Mouse (Mus musculus) thymus, adult 18-20 months (tissue): ENCODE results near the gene Aqp5.

ENCODE experiments used
- DNase-seq, 2 experiments: peaks; one replicate each; pipeline ENCODE4 v3.0.0; 2022; ENCODE audit warnings: mixed read lengths in 2 of 2

The Aqp5 gene

DNA sequence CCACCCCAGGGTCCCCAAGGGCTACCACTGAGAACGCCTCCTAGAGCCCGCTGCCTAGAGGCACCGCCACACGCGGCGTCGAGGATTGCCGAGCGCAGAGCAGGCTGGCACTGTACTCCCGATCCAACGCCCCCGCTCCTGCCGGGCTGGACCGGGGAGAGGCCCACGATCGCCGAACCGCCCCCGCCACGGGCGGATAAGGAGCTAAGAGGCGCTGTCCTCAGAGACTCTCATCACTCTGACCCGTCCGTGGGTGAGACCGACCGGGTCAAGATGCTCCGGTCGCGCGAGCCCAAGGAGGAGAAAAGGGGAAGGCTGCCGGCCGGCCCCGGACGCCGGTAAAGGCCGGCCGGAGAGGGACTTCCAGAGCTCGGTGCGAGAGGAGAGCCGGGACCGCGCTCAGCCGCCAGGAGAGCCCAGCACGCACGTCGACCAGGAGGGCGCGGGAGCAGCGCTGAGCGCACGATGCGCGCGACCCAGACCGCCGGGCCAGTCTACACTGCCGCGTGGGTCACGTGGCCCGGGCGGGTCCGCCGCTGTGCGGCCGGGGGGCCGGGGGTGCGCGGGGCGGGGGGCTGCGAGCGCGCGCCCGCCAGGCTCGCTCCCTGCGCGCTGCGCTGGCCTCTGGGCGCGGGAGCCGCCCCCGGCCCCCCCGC is at the start of gene Aqp5:
TSS of gene Aqp5 (plus strand) at position 354 of the 656 bp plus-strand sequence.
- no peak for DNase-seq

DNA sequence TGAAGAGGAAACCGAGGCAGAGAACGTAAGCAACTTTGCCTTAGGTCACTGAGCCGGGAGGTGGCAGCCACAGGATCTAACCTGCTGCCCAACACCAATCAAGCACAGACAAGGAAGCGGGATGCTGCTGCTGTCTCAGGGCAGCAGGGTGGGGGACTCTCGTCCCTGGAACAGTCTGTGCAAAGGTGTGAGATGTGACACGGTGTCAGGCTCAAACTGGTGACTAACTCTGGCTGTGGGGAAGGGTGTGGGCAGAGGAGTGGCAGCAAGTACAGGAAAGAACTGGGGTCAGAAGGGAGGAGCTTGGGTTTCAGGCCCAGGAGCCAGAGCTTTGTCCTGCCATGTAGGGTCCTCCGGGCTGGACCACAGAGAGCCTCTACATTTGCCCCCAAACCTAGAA is 46.5 kb upstream of the Aqp5 start:
- DNase-seq: no peak

DNA sequence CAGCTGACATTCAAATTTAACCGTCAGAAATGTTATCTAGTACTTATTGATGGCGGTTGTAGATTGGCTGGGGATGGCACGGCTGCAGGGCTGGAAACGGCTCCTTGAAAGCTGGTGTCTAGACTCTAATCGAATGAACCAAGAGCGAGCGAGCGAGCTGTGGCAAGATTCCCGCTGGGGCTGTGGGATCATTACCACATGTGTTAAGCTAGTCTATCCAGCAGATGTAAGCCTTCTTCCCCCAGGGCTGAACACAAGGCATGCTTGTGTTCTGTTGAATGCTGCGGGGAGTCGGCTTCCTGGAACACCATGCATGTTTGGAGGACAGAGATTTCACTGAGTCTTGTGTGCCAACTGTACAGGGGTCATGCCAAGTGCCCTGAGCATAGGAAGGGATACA is 44.0 kb upstream of the Aqp5 start:
- no peak for DNase-seq

DNA sequence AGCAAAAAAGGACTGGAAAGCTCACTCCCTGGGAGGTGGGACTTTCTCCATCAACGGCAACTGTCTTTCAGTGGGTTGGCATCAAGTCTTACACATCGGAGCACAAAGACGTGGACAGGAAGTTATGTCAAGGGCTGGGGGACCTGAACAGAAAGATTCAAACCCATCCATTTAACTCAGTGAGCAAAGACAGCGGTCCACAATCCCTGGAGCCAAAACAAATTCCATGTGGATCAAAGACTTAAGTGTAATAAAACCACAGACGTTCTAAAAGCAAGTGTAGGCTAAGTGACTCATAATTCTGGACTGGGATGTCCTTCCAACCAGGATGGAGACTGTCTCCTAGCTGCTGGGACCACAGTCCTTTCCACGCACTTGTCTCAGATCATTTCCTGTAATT is 42.9 kb upstream of the Aqp5 start:
- no peak for DNase-seq

DNA sequence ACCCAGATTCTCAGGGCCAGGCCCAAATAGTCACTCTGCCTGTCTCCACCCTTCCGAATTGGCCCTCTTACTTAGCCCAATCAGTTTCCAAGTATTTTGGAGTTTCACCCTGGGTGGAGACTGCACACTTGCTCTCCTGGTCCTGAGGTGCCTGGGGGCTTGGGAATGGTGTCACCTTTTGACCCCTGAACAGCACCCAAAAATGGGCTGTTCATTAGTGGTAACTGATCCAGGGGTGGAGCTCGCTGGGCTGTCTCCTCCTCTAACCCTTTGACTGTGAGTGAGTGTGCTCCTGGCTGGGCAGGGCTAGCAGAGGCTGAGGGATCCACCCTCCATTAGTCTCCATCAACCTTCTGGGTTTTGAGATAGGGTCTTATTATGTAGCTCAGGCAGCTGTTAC is 40.7 kb upstream of the Aqp5 start:
- no peak for DNase-seq

DNA sequence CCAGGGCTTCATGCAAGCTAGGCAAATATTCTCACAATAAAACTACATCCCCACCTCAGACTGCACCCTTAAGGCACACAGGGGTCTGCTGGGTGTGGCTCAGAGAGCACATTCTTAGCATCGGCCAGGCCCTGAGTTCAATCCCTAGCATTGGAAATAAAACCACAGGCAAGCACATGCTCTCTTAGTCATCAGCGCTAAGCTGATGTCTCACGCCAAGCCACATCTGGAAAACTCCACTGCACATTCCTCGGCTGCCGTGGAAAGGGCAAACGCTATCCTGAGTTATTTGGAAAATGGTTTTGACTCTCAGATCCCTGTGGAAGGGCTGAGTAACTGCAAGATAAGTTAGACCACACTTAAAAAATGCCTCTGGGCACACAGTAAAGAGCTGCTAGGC is 36.8 kb upstream of the Aqp5 start:
- no peak for DNase-seq

DNA sequence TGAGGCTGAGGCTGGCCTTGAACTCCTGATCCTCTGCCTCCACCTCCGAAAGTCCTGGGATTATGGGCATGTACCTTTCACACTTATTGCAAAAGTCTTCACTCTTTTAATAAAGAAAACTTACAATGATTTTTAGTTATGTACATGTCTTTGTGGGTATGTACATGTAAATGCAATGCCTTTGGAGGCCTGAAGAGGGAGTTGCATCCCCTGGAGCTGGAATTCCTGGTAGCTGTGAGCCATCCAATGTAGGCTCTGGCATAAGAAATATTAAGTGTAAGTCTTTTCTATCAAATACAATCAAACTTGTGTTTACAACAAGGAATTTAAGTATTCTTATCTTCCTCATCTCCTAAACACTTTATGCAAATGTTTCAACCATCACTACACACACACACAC is 31.6 kb upstream of the Aqp5 start:
- no peak for DNase-seq

DNA sequence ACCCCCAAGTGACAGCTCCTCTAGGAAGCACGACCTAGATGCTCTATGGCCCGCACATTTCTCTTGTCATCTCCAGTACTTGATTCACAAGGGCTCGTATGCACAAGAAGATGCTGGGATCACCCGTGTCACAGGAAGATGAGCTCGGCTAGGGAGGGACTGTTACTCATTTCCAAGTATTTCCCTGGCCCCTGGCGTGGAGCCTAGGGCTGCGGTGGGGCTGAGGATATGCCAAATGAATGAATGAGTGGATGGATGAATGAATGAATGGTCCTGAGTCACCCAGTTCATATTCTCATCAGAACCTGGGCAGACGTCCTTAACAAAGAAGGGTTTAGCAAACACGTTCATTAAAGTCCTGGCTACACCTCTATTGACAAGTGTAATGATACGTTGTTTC is 30.3 kb upstream of the Aqp5 start:
- DNase-seq: no peak

DNA sequence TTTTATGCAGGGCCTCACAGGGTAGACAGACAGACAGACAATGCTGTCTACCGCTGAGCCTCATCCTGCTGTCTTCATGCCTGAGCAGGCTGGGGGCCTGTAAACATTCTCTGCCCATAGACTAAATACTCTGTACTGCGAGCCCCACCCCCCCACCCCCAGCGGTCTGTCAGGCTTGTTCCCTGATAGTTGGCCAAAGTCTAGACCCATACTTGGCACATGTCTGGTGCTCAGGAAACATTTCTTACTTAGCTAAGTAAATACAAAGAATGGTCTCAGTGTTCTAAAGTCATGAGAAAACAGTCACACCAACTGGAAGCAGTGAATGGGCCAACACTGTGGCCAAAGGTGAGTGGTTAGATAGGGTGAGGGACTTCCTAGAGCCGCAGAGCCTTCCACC is 23.2 kb upstream of the Aqp5 start:
- DNase-seq: no peak

DNA sequence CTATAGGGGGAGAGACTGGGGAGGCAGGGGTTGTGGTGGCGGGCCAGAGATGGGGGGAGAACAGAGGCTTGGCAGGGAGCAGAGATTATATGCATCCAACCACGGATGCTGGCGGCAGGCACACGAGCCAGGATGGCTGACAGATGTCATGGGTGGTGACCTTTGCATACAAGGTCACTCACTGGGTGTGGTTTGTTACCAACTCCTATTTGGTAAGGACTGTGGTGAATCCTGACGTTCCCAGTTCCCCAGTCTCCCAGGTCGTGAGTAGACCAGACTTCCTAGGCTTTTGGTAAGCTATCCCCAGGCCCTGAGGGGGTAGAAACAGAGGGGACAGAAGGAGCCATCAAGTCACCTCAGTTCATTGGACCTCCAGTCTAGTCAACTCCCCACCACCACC is 21.9 kb upstream of the Aqp5 start:
- DNase-seq: no peak

DNA sequence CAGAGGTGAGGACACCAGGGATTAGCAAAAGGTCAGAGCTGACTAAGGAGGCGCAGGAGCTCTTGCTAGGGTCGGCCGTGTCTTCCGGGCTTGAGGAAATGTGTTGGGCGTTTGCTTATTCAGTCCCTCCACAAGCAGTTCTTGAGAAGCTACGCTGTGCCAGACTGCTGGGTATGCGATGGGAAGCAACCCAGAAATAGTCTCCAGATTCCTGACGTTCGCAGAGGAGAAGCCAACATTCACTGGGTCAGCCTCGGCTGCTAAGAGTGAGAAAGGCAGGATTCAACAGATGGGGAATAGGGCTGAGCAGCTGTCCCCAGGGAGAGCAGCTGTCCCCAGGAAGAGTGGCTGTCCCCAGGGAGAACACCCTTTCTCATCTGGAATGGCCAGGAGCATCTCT is 21.5 kb upstream of the Aqp5 start:
- no peak for DNase-seq

DNA sequence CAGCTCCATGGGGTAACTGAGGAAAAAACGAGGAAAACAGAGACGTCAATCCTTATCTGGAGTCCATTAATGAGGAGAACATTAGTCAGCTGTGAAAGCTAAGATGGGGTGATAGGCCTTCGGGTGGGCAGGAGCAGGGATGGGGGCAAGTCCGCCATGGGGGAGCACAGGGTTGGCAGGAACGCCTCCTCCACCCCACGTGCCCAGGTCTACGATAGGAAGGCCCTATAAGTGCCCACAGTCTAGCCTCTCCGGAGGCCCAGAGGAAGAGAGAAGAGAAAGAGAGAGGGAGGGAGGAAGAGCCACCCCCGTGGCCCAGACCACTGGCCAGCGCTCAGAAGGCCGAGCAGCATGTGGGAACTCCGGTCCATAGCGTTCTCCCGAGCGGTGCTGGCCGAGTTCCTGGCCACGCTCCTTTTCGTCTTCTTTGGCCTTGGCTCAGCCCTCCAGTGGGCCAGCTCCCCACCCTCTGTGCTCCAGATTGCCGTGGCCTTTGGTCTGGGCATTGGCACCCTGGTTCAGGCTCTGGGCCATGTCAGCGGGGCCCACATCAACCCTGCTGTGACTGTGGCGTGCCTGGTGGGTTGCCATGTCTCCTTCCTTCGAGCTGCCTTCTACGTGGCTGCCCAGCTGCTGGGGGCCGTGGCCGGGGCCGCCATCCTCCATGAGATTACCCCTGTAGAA is 11.6 kb upstream of the Aqp5 start, which contains the start of gene Aqp2:
TSS of gene Aqp2 (plus strand) at position 254 of the 684 bp plus-strand sequence.
- no peak for DNase-seq

DNA sequence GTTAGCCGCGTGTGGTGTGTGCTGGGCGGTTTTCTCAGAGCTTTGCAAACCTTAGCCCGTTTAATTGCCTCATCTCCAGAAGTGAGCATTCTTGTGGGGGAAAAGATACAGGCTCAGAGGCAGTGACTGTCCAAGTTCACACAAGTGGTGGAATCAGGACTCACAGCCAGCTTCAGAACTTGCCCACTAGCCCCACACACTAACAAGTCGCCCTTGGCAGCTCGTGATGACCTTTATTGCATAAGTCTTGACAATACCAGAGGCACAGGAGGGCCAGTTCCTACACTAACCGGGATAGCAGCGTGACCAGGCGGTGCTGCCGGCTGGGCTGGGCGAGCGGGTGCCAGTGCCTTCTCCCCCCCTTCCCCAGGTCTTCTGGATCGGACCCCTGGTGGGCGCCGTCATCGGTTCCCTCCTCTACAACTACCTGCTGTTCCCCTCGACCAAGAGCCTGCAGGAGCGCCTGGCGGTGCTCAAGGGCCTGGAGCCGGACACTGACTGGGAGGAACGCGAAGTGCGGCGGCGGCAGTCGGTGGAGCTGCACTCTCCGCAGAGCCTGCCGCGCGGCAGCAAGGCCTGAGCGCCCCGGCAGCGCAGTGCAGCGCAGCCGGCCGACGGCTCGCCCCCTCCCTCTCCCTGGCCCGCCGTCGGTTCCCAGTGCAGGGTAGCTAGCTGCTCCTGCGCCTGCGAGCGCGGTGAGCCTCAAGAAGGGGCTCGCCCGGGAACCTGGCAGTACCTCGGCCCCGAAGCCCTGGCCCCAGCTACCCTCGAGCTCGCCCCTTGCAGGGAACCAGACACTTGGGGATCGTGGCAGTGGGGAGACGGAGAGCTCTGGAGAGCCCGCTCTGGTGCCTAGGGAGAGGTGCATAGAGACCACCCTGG is 6.9 kb upstream of the Aqp5 start:
- DNase-seq: no peak

DNA sequence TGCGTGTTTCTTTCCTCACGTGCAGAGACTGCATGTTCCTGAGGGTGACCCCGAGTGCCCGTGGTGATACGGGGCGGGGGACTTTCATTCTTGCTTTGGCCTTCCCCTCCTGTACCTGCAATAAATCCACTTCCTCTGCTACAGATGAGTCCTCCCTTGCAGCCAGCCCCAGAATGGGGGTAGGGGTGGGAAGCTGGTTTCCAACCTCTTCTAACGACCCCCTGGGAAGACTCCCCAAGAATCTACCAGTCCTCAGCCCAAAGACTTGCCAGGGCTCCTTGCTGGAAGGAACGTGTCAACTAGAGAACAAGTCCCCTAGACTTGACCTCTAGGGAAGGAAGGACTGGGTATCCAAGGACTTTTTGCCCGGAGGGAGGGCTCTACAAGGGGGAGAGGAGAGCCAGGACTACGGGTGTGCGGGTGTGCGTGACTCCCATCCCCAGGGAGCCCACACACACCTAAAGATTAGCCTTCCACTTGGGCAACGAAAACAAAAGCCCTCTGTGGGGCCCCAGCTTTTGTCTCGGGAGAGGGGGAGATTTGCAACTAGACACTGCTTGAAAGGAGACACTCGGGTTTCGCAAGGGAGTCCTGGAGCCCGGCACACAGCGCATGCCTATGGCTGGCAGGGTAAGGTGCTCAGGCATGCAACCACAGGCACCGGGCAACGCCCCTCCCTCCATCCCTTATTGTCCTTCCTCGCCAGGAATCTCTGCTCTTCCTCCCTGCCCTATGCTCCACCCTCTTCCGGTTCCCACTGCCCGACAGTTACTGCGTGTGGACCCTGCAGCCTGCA is 6.0 kb upstream of the Aqp5 start:
- DNase-seq: no peak

DNA sequence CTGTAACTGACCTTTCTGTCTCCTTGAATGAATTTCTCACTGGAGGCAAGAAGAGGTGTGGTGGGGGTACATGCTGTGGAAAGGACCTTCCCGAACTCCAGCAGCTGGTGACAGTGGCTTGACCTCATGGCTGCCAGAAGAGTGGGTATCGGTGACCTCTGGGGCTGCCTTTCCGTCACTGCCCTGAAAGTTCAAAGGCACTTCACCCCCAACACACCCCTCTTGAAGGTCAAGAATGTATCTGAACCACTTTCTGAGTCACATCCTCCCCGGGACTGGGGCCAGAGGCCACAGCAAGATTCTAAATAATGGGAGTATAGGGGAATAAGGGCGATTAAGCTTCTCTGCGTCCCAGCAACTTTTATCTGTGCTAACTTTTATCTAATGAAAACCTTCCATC is 4.8 kb upstream of the Aqp5 start:
- no peak for DNase-seq

DNA sequence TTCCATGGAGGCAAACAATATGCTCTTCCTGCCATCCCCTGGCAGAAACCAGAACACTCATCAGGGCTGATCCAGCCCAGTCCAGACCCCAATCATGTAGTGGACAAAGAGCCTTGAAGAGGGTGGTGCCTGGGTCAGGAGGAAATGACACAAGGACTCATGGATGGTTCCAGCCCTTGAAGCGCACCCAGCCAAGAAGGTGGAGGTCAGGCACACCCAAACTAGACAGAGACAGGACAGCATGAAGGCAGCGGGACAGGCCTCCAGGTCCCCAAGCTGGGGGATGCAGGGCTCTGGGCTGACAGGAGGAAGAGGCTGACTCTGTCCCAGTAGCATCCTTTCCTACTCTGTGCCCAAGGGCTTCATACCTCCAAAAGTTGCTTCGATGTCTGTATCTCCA is 4.1 kb upstream of the Aqp5 start:
- DNase-seq: no peak

DNA sequence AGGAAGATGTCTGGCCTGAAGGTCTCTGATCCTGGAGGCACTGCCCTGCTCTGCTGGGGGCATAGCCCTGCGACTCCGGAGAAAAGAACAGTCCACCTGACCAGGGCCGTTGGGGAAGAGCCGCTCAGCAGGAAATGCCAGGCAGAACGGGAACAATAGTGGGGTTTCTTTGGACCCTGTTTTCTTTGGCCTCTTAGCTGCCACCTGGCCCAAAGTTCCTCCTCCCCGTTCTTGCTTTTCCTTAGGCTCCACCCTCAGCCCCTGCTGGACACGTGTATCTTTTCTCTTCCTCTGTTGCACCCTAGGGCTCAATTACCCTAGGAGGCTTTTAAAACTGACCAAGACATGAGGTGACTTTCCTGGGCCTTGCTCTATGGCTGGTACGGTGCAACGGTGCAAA is 1.3 kb upstream of the Aqp5 start:
- no peak for DNase-seq

DNA sequence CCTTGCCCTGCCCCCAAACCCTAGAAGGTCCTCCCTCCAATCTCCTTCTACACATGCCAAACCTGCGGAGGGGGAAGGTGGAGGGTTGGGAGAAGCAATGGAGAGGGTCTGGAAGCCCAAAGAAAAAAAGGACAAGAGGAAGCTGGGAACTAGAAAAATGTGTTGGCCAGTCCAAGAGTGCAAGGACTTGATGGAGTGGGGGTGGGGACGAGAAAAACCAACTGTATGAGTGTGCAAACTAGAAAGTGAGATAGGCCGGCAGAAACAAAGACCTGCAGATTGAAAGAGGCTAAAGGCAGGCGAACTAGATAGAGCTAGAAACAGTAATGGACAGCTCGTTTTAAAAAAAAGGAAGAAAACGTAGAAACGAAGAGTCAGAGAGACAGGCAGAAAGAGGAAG is 878 bp upstream of the Aqp5 start:
- DNase-seq: no peak

DNA sequence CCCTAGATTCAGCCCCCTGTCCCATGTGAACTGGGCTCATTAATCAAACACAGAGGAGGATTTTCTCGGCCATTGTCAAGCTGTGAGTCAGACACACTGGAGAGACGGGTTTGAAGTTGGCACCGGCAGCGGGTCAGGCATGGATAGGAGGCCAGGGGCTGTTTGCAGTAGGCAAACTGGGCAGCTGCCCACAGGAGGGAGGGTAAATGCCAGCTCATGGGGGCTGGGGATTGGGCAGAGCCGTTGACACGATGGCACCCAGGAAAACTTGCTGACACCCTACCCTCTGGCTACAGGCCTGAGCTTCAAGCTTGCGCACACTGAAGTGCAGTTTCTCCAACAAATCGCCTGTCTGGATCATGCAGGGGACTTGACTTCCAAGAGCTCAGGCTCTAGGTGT is 1.6 kb downstream of the Aqp5 start:
- DNase-seq: no peak

DNA sequence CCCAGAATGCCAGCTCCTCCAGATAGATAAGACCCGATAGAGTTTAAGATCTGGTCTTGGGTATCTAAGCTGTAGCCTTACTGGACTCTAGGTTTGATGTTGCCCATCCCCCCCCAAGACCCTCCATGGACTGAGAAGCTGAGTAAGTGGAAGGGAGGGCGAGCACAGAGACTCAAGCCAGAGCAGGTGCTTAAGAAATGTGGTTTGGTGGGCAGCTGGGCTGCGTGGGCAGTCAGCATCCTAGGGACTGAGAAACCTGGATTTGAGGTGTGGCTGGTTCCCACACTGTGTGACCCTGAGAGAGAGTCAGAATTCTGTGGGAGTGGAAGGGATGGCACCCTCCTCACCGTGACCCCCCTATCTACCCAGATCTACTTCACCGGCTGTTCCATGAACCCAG is 2.3 kb downstream of the Aqp5 start:
- DNase-seq: no peak

DNA sequence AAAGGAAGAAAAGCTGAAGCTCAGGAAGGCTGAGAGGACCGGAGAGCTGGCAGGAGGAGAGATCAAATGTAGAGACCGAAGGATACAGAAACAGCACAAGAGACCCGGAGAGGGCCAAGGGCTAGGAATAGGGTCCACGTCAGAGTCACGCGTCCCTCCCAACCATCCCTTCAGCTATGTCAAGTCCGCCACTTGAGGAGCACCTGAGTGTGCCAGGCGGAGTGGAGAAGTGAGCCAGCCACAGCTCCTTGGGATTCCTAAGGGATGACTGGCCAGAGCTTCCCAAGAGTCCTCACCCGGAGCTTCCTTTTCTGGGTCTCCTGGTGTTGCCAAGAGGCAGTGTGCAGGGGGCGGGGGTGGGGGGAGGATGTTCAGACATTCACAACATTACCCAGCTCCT is 4.4 kb downstream of the Aqp5 start:
- DNase-seq: no peak

DNA sequence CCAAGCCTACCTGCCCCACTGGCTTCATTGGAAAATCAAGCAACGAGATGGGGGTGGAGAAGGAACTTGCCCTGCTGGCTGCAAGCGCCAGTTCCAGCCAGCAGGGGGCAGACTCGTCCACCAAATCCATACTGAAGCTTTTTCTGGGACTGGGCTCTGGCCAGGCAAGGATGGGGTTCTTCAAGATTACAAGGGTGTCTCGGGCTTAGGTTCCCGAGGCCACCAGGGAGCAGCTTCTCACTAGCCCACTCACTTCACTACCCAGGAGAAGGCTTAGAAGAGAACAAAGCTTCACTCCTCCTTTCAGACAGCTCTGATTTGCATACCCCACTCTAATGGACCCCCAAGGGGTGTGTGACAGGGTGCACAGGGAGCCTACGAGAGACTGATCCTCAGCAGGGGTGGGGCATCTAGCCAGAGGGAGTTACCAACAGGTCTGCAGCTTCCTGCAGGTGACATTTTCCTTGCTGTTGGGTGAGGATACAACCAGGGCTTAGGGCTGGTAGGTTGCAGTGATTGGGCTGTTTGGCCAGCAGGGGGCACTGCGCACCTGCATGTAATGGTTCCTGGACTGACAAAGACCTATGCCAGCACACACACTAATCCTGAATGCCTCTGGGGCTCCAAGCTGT is 5.6 kb downstream of the Aqp5 start:
- DNase-seq: peak; percentile 32 to 34

DNA sequence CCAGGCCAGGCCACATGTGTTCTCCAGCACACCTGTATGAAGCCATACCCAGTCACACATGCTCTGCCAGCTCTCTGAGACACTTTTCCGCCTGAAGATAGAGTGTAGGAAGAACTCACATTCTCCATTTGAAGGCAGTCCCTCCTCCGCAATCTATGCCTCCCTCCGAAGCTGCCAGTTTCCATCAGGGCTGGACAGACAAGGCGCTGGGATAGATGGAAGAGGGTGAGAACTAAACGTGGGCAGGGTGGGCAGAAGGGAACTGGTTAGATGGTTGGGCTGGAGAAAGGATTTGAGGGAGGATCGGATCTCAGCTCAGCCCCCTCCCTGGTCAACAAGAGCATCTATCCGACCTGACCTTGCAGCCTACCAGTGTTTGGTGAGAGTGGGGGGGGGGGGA is 6.3 kb downstream of the Aqp5 start:
- no peak for DNase-seq
